ENCODE assay signal across 20 mouse cellular contexts in genomic region chr9:97084628-97085027, GRCm38 (mm10). TPM values are rescaled to one million over a fixed set of nuclear protein-coding genes. Genes with fewer than 3 reads are reported as not detected.
DNase-seq lines count a peak whose midpoint lies in the region; ATAC-seq and TF ChIP-seq lines count a peak whose summit lies in the region.
"Had no signal": no experiment of that assay in that cellular context is flagged by ENCODE, and none has a peak within 500 bp of the region (broad histone marks: within the 10 kb centered on the region; RNA-seq: fewer than 3 reads in every experiment).

No protein-coding gene starts in this region.

- POLR2A ChIA-PET in Patski (lab: Charles Lee): interaction anchor here (0.8 kb wide), 1 partner anchor 41 kb away, joined by 3 read pairs; no protein-coding TSS in a partner anchor

- no peaks in the 10 kb centered on the region for H3K4me1 ChIP-seq in forebrain, postnatal 0 days (ENCODE audit: insufficient read depth)
- H3K4me1 ChIP-seq in forebrain, embryonic 13.5 days: no peaks in the 10 kb centered on the region
- H3K4me1 ChIP-seq: embryonic facial prominence, embryonic 15.5 days; forebrain, embryonic 10.5 days; limb, embryonic 15.5 days; lung, embryonic 15.5 days; midbrain, embryonic 12.5 days; neural tube, embryonic 13.5 days had no signal

- H3K9ac ChIP-seq in forebrain, postnatal 0 days: no peak overlapping the region
- no peak overlapping the region for H3K9ac ChIP-seq in forebrain, embryonic 13.5 days
- H3K9ac ChIP-seq: embryonic facial prominence, embryonic 15.5 days; limb, embryonic 15.5 days; lung, embryonic 15.5 days; midbrain, embryonic 12.5 days; neural tube, embryonic 13.5 days had no signal

- in situ Hi-C loops in Patski (cut with MboI; ENCODE audit: low pct_unique_long_range_greater_than_20kb): loop anchor here (5.0 kb wide), 1 partner anchor 78 kb away; no protein-coding TSS in a partner anchor

- WGBS in forebrain, postnatal 0 days: 91% methylated on average over 2 of the region's 2 CpGs
- WGBS in forebrain, embryonic 13.5 days: 88% methylated on average over 2 of the region's 2 CpGs

- H3K27me3 ChIP-seq in forebrain, postnatal 0 days (ENCODE audit: insufficient read depth, low read length): no peaks in the 10 kb centered on the region
- H3K27me3 ChIP-seq in forebrain, embryonic 13.5 days: no peaks in the 10 kb centered on the region
- no peaks in the 10 kb centered on the region for H3K27me3 ChIP-seq in Patski
- H3K27me3 ChIP-seq: embryonic facial prominence, embryonic 15.5 days; limb, embryonic 15.5 days; lung, embryonic 15.5 days; midbrain, embryonic 12.5 days; neural tube, embryonic 13.5 days had no signal

- CTCF ChIA-PET in Patski (lab: Charles Lee): interaction anchor here (1.0 to 4.2 kb wide), 8 partner anchors 12 to 169 kb away, joined by 3 to 20 read pairs (median 4); no protein-coding TSS in a partner anchor

- H3K4me3 ChIP-seq in forebrain, postnatal 0 days (ENCODE audit: low read depth, low read length): no peak overlapping the region
- H3K4me3 ChIP-seq in forebrain, embryonic 13.5 days: no peak overlapping the region
- H3K4me3 ChIP-seq in layer of hippocampus, adult 2 months: no peak overlapping the region
- H3K4me3 ChIP-seq: embryonic facial prominence, embryonic 15.5 days; forebrain, embryonic 10.5 days; limb, embryonic 15.5 days; lung, embryonic 15.5 days; midbrain, embryonic 12.5 days; neural tube, embryonic 13.5 days had no signal

- no peak for DNase-seq in forebrain, postnatal 0 days
- no peak for DNase-seq in layer of hippocampus, adult 2 months (ENCODE audit: low spot score in 2 of 2)
- DNase-seq in layer of hippocampus, adult 11-12 months (ENCODE audit: low spot score): no peak
- peak; percentile 26 for DNase-seq in 3T3-L1 (ENCODE audit: low read depth, low spot score)
- no peak for DNase-seq in Patski (ENCODE audit: low read depth, low spot score)
- DNase-seq in cerebellum, adult 8-10 months: no peak
- DNase-seq in spleen, postnatal 4 days (ENCODE audit: low spot score in 2 of 2): no peak
- DNase-seq: adrenal gland, postnatal 25 days; cerebellum, adult 11 months; cerebellum, postnatal 25 days; gastrocnemius, postnatal 10 days; right cerebral cortex, adult 18-20 months; thymus, postnatal 25 days had no signal

- TF ChIP-seq CTCF in forebrain, postnatal 0 days (IDR thresholded peaks at IDR 0.05; ENCODE audit: low read depth): 0 out of 2 replicates have a peak, but pooled peaks have one; percentile 15
- TF ChIP-seq CTCF in layer of hippocampus, adult 2 months (conservative IDR thresholded peaks at IDR 0.05): peak; percentile 47
- peak; percentile 19 for TF ChIP-seq CTCF in Patski (IDR thresholded peaks at IDR 0.05)

- ATAC-seq in forebrain, postnatal 0 days: no peak
- no peak for ATAC-seq in forebrain, embryonic 13.5 days
- ATAC-seq in Patski: no peak

- no peak overlapping the region for H3K4me2 ChIP-seq in forebrain, postnatal 0 days (ENCODE audit: low read depth)
- no peak overlapping the region for H3K4me2 ChIP-seq in forebrain, embryonic 13.5 days
- H3K4me2 ChIP-seq: embryonic facial prominence, embryonic 15.5 days; limb, embryonic 15.5 days; lung, embryonic 15.5 days; midbrain, embryonic 12.5 days; neural tube, embryonic 13.5 days had no signal

- H3K36me3 ChIP-seq in forebrain, postnatal 0 days (ENCODE audit: insufficient read depth): peaks cover 24% of the 10 kb centered on the region
- H3K36me3 ChIP-seq in forebrain, embryonic 13.5 days (ENCODE audit: poor library complexity, severe bottlenecking): peaks cover 35% of the 10 kb centered on the region

- H3K9me3 ChIP-seq in forebrain, postnatal 0 days (ENCODE audit: low read length): no peaks in the 10 kb centered on the region
- H3K9me3 ChIP-seq in forebrain, embryonic 13.5 days (replicated peaks): no peaks in the 10 kb centered on the region
- H3K9me3 ChIP-seq: embryonic facial prominence, embryonic 15.5 days; forebrain, embryonic 10.5 days; limb, embryonic 15.5 days; lung, embryonic 15.5 days; midbrain, embryonic 12.5 days; neural tube, embryonic 13.5 days had no signal

- no peak overlapping the region for H3K27ac ChIP-seq in forebrain, postnatal 0 days (ENCODE audit: low read depth, low read length)
- H3K27ac ChIP-seq in forebrain, embryonic 13.5 days: no peak overlapping the region
- no peak overlapping the region for H3K27ac ChIP-seq in layer of hippocampus, adult 2 months
- H3K27ac ChIP-seq: embryonic facial prominence, embryonic 15.5 days; forebrain, embryonic 10.5 days; limb, embryonic 15.5 days; lung, embryonic 15.5 days; midbrain, embryonic 12.5 days; neural tube, embryonic 13.5 days had no signal

RNA-seq across cellular contexts. Expression of gene Slc25a36, which starts 26.3 kb away (rescaled TPM):
- 102 and 138 TPM in 2 replicates for total RNA-seq in forebrain, postnatal 0 days (2014; rRNA removed)
- 34.3 and 54.6 TPM in 2 replicates for polyA plus RNA-seq in forebrain, postnatal 0 days (2015; fragmentation: Nextera tagmentation; extraction: Ambion mirVana)
- polyA plus RNA-seq in forebrain, embryonic 13.5 days (2015; fragmentation: Nextera tagmentation; extraction: Ambion mirVana): 66.0 and 73.3 TPM in 2 replicates
- total RNA-seq in layer of hippocampus, adult 2 months (2021): 10 to 100 TPM; 77.0 to 81.2 TPM
- 96.5 TPM for polyA plus RNA-seq in Patski (2021)
